Mouse (Mus musculus) stomach, postnatal 0 days (tissue): ENCODE results near the gene Slc9a2.

ENCODE experiments used
- CTCF ChIP-seq: IDR thresholded peaks from 2 replicates; pipeline ENCODE4 v1.5.1; 2016; ENCODE audit warnings: antibody characterized with exemption, low read depth, mild to moderate bottlenecking, moderate library complexity
- EP300 ChIP-seq: optimal IDR thresholded peaks from 2 replicates; pipeline ENCODE3; 2016; ENCODE audit warnings: antibody characterized with exemption

- no peak for TF ChIP-seq EP300
- TF ChIP-seq CTCF: no peak
These were observed 96.4 kb downstream of the Slc9a2 start for GRCm38 (mm10) chr1:40776763-40777162.
